Mouse (Mus musculus) lung, adult 18-20 months (tissue): ENCODE results near the gene Pcp4l1.

ENCODE experiments used
- DNase-seq, 2 experiments: peaks; one replicate each; pipeline ENCODE4 v3.0.0; 2022; ENCODE audit warnings: mixed read lengths in 2 of 2

Pcp4l1 gene

GRCm38 (mm10) chr1:171130971-171131370, 65.1 kb downstream of the Pcp4l1 start:
- DNase-seq: no peak

- peak; percentile 13 to 27 for DNase-seq
These were observed 66.8 kb downstream of the Pcp4l1 start for GRCm38 (mm10) chr1:171129251-171129650.

- DNase-seq: no peak
These were observed 71.7 kb downstream of the Pcp4l1 start for GRCm38 (mm10) chr1:171124398-171124797.
